Mouse (Mus musculus): ENCODE measurements around the gene Efs. TPM values are rescaled to one million over a fixed set of nuclear protein-coding genes. Genes with fewer than 3 reads are reported as not detected.

Gene Efs
- total RNA-seq, 2 experiments from 2014 or later, result 7.9 to 8.8 TPM

DNA sequence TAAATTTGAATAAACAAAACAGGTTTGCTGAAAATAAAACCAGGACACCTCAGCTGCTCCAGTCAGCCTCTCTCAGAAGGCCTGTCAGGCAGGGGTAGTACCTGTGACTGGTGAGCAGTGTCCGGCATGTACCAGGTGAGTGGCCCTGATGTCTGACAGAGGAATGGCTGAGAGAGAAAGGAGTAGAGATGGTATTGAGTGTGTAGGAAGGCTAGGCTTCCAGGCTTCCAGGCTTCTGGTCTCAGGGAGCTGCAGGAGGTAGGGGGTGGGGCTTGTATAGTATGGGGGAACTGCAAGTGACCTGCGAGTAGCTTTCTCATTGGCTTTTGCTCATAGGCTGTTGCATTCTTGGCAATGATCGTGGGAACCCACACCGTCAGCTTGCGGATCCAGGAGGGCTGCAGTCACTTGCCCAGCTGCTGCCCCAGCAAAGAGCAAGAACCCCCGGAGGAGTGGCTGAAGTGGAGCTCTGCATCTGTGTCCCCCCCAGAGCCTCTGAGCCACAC lies 6.8 kb upstream of the Efs start, which contains the start of gene Il25:
Gene Il25 (plus strand): TSS at position 51 of the 506 bp plus-strand sequence.
- intact Hi-C loops (cut with DNase I), result no loop called here

DNA sequence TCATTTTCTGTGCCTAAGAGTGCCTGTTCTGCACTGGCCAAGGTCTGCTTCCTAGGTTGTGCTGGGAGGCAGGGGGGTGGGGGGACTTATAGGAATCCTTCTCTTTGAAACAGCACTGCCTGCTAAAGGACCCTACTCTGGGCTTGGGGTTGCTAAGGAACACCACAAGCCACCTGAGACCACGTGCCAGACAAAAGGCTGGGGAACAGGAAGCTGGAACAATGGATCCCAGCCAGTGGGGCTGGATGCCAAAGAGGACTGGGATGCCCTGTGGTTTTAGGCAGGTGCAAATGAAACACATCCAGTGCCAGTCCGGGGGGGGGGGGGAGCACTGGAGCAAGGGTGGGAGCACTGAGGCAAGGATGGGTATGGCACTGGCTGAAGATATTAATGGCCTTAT lies 4.5 kb upstream of the Efs start:
- peak in 1 of 2 experiments; percentile 62 for DNase-seq (ENCODE audit: extremely low spot score in 1 of 2, low spot score in 2 of 2)
- intact Hi-C loops (cut with DNase I), result no loop called here

More for the DNA sequence above, 6.8 kb upstream of the Efs start, which contains the start of gene Il25:
- DNase-seq (ENCODE audit: extremely low spot score in 1 of 2, low spot score in 2 of 2), result no peak

DNA sequence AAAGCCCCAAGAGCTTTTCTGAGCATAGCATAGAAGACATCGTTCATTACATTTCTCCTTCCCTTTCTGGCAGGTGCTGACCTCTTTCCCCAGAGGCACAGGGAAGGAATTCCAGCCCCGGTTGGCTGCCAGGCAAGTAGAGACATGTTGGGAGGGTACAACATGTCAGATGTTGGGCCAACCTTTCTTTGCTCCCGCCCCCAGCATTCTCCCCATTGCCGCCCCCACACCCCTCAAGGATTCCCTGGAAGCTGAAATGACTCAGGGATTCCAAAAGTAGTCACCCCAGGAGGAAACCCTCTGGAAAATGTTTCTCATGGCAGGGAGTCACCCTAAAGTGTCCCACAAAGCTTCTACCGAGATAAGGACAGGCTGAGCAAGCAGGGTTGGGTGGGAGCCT lies 3.9 kb upstream of the Efs start:
- no peak for DNase-seq (ENCODE audit: extremely low spot score in 1 of 2, low spot score in 2 of 2)
- intact Hi-C loops (cut with DNase I), result no loop called here

DNA sequence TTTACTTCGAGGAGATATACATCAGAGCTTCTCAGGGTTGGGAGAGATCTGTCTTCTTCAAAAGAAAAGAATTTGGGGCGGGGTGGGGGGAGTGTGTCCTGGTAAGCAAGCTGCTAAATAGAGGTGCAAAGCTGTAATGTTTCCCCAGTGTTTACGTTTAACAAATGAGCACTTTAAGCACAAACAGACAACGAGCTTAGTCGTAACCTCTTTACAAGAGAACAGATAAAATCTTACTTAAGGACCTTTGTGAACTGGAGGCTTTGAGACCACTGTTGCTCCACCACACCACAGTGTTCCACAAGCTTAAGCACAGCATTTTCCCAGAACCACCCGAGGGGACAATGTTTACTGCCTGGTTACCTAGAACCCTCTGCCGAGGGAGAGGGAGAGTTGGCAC lies 1.4 kb upstream of the Efs start:
- intact Hi-C loops (cut with DNase I), result no loop called here
- no peak for DNase-seq (ENCODE audit: extremely low spot score in 1 of 2, low spot score in 2 of 2)

DNA sequence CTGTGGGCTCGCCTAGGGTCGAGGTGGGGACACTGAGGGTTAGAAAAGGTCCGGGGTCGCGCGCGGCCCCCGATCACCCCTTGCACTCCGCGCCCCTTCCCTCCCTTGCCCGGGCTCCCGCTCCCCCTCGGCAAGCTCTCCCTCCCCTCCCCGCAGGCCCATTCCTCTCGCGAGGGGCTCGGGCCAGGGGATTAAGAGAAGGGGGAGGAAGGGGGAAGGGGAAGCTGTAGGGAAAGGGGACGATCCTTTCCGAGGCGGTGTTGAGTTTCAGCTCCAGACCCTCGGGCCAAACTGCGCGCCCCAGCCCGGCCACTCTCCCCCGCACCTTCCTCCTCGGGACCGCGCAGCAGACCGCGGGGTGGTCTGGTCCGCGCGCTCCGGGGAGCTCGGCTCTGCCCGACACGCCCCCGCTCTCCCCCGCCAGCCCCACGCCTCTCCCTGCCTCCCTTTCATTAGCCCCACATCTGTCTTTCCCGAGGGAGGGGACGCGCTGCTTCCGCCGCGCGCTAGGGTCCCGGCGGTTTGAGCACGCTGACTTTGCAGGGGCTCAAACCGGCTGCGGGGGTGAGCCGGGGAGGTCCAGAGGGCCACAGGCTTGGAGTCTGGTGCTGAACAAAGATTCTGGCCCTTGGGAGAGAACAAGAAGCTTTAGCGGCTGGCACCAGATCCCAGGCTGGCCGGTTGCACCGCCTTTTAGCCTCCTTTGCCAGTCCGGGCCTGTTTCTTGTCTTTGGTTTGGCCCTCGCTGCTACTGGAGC lies 654 bp upstream of the Efs start:
- peak in 1 of 2 experiments; percentile 80 for DNase-seq (ENCODE audit: extremely low spot score in 1 of 2, low spot score in 2 of 2)
- intact Hi-C loops (cut with DNase I), result no loop called here

DNA sequence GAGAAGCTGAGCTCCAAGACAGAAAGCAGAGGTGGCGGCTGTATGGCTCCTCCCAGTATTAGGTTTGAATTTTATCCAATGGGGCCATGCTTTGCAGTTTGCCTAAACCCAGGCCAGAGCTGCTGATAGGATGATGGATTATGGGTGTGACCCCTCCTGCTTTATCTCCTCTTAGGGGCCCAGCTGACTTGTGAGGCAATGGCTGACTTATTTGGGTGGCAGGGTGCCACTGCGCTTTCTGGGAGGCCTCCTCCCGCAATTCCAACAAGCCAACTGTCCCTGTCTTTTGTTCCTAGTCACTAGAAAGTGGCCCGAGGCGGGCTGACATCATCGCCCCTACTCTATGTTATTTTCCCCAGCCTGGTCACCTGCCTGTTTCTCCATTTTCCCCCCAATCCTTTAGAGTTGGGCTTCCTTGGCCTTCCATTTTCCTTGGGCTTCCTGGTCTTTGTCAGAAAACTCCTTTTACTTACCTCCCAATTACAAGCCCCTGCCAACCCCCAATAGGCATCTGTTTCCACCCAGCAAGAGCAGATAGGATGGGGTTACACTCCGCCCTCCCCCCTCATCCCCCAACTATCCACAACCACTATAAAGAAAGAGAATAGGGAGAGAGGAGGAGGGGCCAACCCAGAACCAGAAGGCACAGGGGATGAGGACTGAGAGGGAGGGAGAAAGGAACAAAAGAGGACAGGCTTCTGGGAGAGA lies 1.1 kb downstream of the Efs start:
- DNase-seq (ENCODE audit: extremely low spot score in 1 of 2, low spot score in 2 of 2), result no peak

DNA sequence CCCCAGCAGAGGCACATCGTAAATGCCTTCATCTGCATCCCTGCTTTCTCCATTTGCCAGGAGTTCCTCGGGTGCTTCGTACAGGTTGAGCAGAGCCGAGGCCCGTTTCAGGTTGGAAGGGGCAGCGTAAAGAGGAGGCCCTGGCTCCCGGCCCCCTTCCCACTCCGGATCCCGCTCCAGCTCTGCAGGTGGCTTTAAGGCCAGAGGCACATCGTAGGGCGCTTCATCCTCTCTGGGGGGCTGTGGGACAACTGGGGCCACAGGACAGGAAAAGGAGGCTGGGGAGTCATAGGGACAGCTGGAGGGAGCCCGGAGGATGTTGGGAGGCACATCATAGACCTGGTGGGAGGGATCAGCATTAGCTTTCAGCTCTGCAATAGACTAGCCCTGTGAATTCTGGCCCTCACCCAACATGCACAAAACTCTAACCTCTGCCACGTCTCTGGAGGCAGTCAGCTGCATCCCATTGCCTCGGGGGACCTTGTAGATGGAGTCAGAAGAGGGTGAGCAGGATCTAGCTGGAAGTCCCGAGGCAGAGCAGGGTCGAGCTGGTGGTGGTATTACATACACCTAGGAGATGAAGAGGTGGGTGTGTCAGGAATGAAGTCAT lies 5.7 kb downstream of the Efs start:
- intact Hi-C loops (cut with DNase I), result no loop called here
- DNase-seq (ENCODE audit: extremely low spot score in 1 of 2, low spot score in 2 of 2), result peak in 1 of 2 experiments; percentile 54

More for the DNA sequence above, 1.1 kb downstream of the Efs start:
- intact Hi-C loops (cut with DNase I), result no loop called here

DNA sequence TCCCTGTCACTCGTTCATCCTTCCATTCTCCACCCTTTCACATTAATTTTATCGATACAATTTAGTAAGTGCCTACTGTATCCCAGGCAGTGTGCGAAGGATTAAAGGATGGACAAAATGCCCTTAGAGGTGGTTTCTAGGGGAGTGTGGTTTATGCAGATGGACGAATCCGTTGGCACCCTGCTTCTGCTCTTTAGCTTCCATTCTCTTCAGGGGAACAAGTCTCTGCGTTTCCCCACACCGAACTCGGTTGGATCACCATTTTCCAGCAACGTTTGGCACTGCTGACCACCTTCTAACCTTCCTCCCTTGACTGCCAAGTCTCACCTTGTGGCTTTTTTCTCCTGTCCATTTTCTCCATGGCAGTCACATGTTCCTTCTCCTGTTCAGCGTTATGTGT lies 12.6 kb downstream of the Efs start:
- intact Hi-C loops (cut with DNase I), result loop anchor here (5.0 kb wide), 1 partner anchor 84 kb away; no protein-coding TSS in a partner anchor
- no peak for DNase-seq (ENCODE audit: extremely low spot score in 1 of 2, low spot score in 2 of 2)

DNA sequence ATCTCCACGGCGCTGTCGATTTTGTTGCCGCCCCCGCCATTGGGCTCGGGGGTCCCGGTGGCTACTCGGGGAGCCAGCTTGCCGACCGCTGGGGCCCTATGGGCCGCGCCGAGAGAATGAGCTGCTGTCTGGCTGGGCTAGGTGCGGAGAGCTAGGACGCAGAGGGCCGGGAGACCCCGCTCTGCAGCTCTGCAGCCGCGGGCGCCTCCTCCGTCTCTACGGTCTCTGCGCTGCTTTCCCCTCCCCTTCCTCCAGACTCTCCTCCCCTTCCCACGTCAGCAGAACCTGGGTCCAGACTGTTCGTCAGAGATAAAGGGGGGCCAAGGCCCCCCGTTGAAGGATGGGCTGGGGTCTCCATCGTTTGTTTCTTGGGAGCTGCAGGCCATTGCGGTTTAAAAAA lies 13.0 kb downstream of the Efs start, which contains the start of gene Slc22a17:
Gene Slc22a17 (minus strand): TSS at position 247 of the 400 bp plus-strand sequence.
- DNase-seq (ENCODE audit: extremely low spot score in 1 of 2, low spot score in 2 of 2), result peak; percentile 81 to 88
- intact Hi-C loops (cut with DNase I), result loop anchor here (5.0 kb wide), 1 partner anchor 84 kb away; no protein-coding TSS in a partner anchor

DNA sequence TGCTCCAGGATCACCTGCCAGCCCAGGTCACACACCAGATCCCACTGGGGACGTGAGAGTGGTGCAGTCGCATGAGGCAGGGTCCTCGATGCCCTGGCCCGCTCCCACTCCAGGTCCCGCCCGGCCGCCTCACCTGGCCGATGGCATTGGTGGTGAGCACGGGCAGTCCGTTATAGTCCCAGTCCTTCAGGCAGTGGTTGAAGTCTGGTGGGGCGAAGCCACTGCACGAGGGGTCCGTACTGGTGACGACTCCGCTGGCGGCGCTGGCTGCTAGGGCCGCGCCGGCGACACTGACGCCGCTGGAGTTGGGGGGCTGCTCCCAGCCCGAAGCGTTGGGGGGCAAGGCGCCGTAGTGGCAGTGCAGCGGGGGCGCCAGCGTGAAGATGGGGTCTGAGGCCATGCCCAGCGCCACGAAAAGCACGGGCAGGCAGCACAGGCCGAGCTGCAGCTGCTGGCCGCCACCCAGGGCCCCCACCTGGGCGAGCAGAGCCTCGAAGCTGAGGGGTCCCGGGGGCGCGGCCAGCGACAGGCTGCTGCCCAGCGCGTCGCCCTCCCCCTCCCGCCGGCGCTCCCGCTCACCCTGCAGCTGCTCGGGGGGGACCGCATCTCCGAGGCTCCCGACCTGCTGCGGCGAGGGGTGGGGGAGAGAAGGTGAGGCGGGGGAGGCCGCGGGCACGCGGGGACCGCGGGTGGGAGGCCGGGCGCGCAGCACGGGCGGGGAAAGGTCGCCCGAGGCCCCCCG lies 13.6 kb downstream of the Efs start:
- DNase-seq (ENCODE audit: extremely low spot score in 1 of 2, low spot score in 2 of 2), result peak in 1 of 2 experiments; percentile 68
- intact Hi-C loops (cut with DNase I), result loop anchor here (5.0 kb wide), 1 partner anchor 85 kb away; no protein-coding TSS in a partner anchor

DNA sequence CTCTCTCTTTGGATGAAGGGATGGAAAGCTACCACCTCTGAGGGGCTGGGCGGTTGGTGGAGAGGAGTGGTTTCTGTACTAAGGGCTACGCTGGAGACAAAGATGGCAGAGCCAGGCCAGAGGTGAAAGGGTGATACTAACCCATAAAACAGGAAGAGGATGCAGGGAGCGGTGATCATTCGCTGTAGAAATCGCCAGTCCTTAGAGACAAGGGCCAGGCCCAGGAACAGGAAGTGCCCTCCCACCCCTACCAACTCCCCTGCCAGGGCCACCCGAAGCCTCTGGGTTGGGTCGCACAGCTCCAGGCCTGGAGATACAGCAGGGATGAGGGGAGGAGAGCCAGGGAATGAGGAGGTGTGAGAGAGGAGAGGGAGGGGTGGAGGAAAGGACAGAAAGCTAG lies 17.2 kb downstream of the Efs start:
- intact Hi-C loops (cut with DNase I), result no loop called here
- no peak for DNase-seq (ENCODE audit: extremely low spot score in 1 of 2, low spot score in 2 of 2)

DNA sequence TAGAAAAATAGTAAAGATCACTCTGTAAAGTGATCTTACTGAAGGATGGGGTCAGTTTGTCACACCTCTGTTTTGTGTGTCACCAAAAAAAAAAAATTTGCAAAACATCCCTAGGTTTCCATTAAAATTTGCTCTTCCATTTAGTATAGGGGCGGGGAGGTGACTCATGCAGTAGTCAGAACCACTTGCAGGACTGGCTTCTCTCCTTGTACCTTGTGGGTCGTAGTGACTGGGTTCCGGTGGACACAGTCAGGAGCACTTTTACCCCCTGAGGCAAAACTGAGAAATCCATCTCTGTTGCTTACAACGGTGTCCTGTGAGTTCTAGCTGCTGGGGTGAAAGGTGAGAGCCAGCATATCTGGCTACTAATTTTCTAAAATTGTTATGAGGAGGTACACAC lies 22.3 kb downstream of the Efs start:
- no peak for DNase-seq (ENCODE audit: extremely low spot score in 1 of 2, low spot score in 2 of 2)
- intact Hi-C loops (cut with DNase I), result no loop called here

DNA sequence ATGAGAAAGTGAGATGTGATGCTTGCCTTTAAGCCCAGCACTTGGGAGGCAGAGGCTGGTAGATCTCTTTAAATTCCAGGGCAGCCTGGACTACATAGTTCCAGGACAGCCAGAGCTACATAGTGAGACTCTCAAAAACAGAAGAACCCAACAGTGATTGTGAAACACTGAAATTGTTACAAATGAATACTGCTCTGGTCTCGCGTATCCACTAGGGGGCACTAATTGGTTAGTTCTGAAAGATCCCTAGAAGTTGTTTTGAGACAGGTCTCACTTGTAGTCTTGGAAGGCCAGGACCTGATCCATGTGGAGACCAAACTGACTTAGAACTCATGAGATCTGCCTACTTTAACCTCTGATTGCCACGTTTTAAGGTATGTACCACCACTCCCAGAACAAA lies 25.5 kb downstream of the Efs start:
- peak; percentile 69 to 84 for DNase-seq (ENCODE audit: extremely low spot score in 1 of 2, low spot score in 2 of 2)
- intact Hi-C loops (cut with DNase I), result loop anchor here (2.0 kb wide), 2 partner anchors 36 to 114 kb away; partner anchors contain the start of genes Cmtm5 and Ngdn

DNA sequence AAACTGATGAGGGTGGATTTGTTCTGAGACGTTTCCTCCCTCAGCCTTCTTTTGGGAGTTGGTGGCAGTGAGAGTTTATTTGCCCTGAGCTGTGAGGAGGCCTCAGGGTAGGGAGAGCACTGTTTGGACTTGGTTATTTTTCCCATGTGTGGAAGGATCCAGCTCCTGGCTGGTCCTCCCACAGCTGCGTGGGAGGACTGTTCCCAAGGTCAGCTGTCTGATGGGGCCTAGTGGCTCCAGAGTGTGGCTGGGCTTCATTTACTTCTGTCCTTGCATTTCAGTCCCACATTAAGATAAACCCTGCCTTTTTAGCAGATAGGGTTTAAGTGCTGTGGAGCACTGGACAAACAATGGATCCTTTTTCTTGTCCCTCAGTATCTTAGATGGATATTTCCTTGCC lies 28.5 kb downstream of the Efs start:
- intact Hi-C loops (cut with DNase I), result no loop called here
- no peak for DNase-seq (ENCODE audit: extremely low spot score in 1 of 2, low spot score in 2 of 2)

DNA sequence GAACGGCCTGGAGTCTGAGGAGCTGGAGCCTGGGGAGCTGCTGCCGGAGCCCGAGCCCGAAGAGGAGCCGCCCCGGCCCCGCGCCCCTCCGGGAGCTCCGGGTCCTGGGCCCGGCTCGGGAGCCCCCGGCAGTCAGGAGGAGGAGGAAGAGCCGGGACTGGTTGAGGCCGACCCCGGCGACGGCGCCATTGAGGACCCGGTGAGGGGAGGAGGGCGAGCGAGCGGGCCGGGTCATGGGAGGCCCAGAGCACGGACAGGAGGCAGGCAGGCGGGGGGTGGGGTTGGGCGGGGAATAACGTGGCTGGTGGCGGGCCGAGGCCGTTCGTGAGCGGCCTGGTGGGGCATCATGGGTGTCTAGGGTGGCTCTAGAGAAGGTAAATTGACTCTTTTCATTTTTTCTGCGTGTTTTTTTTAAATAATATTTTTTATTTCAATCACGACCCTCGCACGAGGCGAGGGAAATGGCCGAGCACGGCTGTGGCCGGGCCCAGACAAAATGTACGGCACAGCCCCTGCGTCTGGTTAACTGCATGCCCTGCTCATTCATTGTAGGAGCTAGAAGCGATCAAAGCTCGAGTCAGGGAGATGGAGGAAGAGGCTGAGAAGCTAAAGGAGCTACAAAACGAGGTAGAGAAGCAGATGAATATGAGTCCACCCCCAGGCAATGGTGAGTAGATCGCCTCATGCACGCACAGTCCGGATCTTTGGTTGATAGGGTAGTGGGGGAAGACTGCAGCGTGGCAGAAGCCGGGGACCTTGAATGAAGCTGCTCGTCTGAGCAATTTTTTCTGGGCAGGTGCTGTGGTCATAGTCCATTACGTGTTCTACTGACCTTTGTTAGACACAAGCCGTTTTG lies 31.4 kb downstream of the Efs start:
- intact Hi-C loops (cut with DNase I), result loop anchor here (5.0 kb wide), 1 partner anchor 208 kb away; no protein-coding TSS in a partner anchor
- DNase-seq (ENCODE audit: extremely low spot score in 1 of 2, low spot score in 2 of 2), result peak in 1 of 2 experiments; percentile 81

DNA sequence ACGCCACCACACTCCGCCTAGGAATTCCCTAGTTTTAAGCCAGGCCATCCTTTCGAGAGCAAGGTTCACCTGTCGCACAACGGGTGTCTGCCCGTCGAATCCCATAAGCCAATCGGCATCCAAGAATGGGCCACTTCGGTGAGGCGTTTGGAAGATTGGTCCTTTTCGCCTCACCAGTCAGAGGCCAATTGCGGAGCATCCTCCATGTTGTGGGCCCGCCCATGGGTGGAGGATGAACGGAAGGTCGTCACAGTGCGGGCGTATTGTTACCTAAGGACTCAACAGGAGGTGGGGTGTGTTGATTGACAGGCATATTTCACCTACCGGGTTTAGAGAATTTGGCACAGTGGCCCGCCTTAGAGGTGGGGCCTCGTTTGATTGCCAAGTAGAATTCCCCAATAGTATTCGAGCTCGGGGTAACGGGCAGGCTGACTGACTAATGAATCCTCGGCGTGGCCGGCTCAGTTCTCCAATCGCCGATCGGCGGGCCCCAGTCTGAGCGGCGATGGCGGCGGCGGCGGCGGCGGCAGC lies 32.2 kb downstream of the Efs start:
- DNase-seq (ENCODE audit: extremely low spot score in 1 of 2, low spot score in 2 of 2), result peak; percentile 97 to 99
- intact Hi-C loops (cut with DNase I), result loop anchor here (5.0 kb wide), 1 partner anchor 209 kb away; no protein-coding TSS in a partner anchor

DNA sequence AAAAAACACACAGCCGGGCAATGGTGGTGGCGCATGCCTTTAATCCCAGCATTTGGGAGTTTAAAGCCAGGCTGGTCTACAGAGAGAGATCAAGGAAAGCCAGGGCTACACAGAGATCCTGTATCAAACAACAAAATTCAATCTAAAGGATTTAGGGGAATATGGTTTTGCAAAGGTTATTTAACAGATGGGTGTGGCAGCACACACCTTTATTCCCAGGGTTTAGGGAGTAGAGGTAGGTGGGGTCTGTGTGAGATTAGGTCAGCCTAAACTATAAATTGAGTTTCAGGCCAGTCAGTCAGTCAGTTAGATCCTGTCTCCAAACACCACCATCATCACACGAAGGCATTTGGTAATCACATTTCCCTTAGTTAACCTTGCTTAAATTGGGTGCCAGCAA lies 33.7 kb downstream of the Efs start, which contains the start of gene Pabpn1:
Gene Pabpn1 (plus strand): TSS at position 301 of the 400 bp plus-strand sequence.
- intact Hi-C loops (cut with DNase I), result loop anchor here (5.0 kb wide), 1 partner anchor 210 kb away; no protein-coding TSS in a partner anchor
- DNase-seq (ENCODE audit: extremely low spot score in 1 of 2, low spot score in 2 of 2), result no peak

Data from left cerebral cortex, postnatal 10 days (tissue).